Mouse (Mus musculus) spleen, adult 2 months (tissue): ENCODE data around the gene Slc25a34. TPM values are rescaled to one million over a fixed set of nuclear protein-coding genes. Genes with fewer than 3 reads are reported as not detected.

Experiments used
- DNase-seq, 2 experiments: peaks; one replicate each; pipeline versions ENCODE4 v3.0.0 to v3.0.0-alpha.2; 2012 to 2021; ENCODE audit warnings: low spot score in 2 of 2, low read depth in 1 of 2
- H3K27ac ChIP-seq: fragments of 200-500 bp; 2 replicates; pipeline ENCODE4 v1.5.1; 2012; ENCODE audit warnings: low read length, inconsistent platforms; ENCODE audit not compliant: insufficient read depth
- H3K27me3 ChIP-seq: fragments of 200-500 bp; 2 replicates; pipeline ENCODE4 v1.6.1; 2012; ENCODE audit warnings: mild to moderate bottlenecking, moderate library complexity, low read length, inconsistent platforms; ENCODE audit not compliant: control insufficient read depth, insufficient read depth
- H3K36me3 ChIP-seq: fragments of 200-500 bp; 2 replicates; pipeline ENCODE4 v1.6.1; 2012; ENCODE audit warnings: mild to moderate bottlenecking, low read length, inconsistent platforms; ENCODE audit not compliant: control insufficient read depth, insufficient read depth
- H3K4me1 ChIP-seq: fragments of 200-500 bp; 2 replicates; pipeline ENCODE4 v1.6.1; 2011; ENCODE audit warnings: inconsistent platforms; ENCODE audit not compliant: control insufficient read depth, insufficient read depth, insufficient read length
- H3K4me3 ChIP-seq: fragments of 200-500 bp; 2 replicates; pipeline ENCODE4 v1.5.1; 2011; ENCODE audit warnings: mild to moderate bottlenecking, inconsistent platforms; ENCODE audit not compliant: insufficient read depth, insufficient read length; ENCODE audit errors: extremely low read depth
- CTCF ChIP-seq: fragments of 200-500 bp; IDR thresholded peaks from 2 replicates; pipeline ENCODE4 v1.5.1; 2011; ENCODE audit warnings: mild to moderate bottlenecking, inconsistent platforms; ENCODE audit not compliant: insufficient read depth, insufficient read length, insufficient replicate concordance; ENCODE audit errors: extremely low read depth
- POLR2A ChIP-seq: fragments of 200-500 bp; IDR thresholded peaks from 2 replicates; pipeline ENCODE4 v1.6.1; 2011; ENCODE audit warnings: low read depth, low read length, inconsistent platforms
- WGBS: fragments of 180-500 bp; shearing (Covaris S2); methylation state at CpG from one replicate; pipeline ENCODE4 v1.1.7; 2018; 5-methylcytosine and 5-hydroxymethylcytosine counted together
- polyA plus RNA-seq: library from polyadenylated mRNA; depleted of rRNA; stranded (reverse); fragments of >200 nt; gene quantifications from 2 replicates; pipeline ENCODE4 v1.2.3, GENCODE M21; 2012

The Slc25a34 gene
- polyA plus RNA-seq, 1 experiment: 0.43 TPM

GRCm38 (mm10) chr4:141601148-141601862 is 22.3 kb downstream of the Slc25a34 start:
- Histone ChIP-seq H3K36me3 (no peaks in the 10 kb centered on the region), H3K4me3 (no peak overlapping the region), H3K27ac (no peak overlapping the region), H3K27me3 (peaks cover 18% of the 10 kb centered on the region), H3K4me1 (no peaks in the 10 kb centered on the region; the same call in 1 of the 2 replicates)
- no peak for TF ChIP-seq POLR2A
- no peak for TF ChIP-seq CTCF
- no peak for DNase-seq
- 73% methylated on average over 12 of the region's 12 CpGs for WGBS

GRCm38 (mm10) chr4:141600364-141600763 is 23.3 kb downstream of the Slc25a34 start:
- Histone ChIP-seq H3K27ac (no peak overlapping the region), H3K4me3 (no peak overlapping the region), H3K27me3 (peaks cover 18% of the 10 kb centered on the region), H3K36me3 (no peaks in the 10 kb centered on the region), H3K4me1 (no peaks in the 10 kb centered on the region; the same call in 1 of the 2 replicates)
- TF ChIP-seq CTCF (no peak), POLR2A (no peak)
- WGBS: 83% methylated on average over 6 of the region's 6 CpGs
- no peak for DNase-seq

- peak overlapping the region; percentile 32; the same call in 1 of the 2 replicates for H3K27ac ChIP-seq
- TF ChIP-seq POLR2A (no peak), CTCF (no peak)
- peak overlapping the region; percentile 24; the same call in 1 of the 2 replicates for H3K4me3 ChIP-seq
- no peaks in the 10 kb centered on the region; the same call in 1 of the 2 replicates for H3K4me1 ChIP-seq
- WGBS: 4% methylated on average over 48 of the region's 57 CpGs
- DNase-seq: no peak
- no peaks in the 10 kb centered on the region for H3K36me3 ChIP-seq
- H3K27me3 ChIP-seq: peaks cover 18% of the 10 kb centered on the region
These were observed 24.1 kb downstream of the Slc25a34 start for GRCm38 (mm10) chr4:141599251-141600141.

- 10% methylated on average over 9 of the region's 9 CpGs for WGBS
- Histone ChIP-seq H3K27me3 (peaks cover 18% of the 10 kb centered on the region), H3K4me3 (no peak overlapping the region), H3K4me1 (no peaks in the 10 kb centered on the region; the same call in 1 of the 2 replicates), H3K36me3 (no peaks in the 10 kb centered on the region), H3K27ac (peak overlapping the region; percentile 32; the same call in 1 of the 2 replicates)
- no peak for DNase-seq
- TF ChIP-seq CTCF: no peak
- TF ChIP-seq POLR2A: no peak
These were observed 24.7 kb downstream of the Slc25a34 start for GRCm38 (mm10) chr4:141598894-141599250.

GRCm38 (mm10) chr4:141598199-141598893 is 25.3 kb downstream of the Slc25a34 start:
- WGBS: 13% methylated on average over 19 of the region's 19 CpGs
- H3K27me3 ChIP-seq: peaks cover 18% of the 10 kb centered on the region
- H3K36me3 ChIP-seq: no peaks in the 10 kb centered on the region
- DNase-seq: no peak
- TF ChIP-seq CTCF: no peak
- TF ChIP-seq POLR2A: no peak
- no peak overlapping the region for H3K4me3 ChIP-seq
- H3K4me1 ChIP-seq: no peaks in the 10 kb centered on the region; the same call in 1 of the 2 replicates
- peak overlapping the region; percentile 32; the same call in 1 of the 2 replicates for H3K27ac ChIP-seq

- TF ChIP-seq POLR2A (no peak), CTCF (no peak)
- WGBS: 81% methylated on average over 8 of the region's 8 CpGs
- DNase-seq: no peak
- Histone ChIP-seq H3K27me3 (peaks cover 18% of the 10 kb centered on the region), H3K4me1 (no peaks in the 10 kb centered on the region; the same call in 1 of the 2 replicates), H3K27ac (no peak overlapping the region), H3K36me3 (no peaks in the 10 kb centered on the region), H3K4me3 (no peak overlapping the region)
These were observed 26.8 kb downstream of the Slc25a34 start for GRCm38 (mm10) chr4:141596700-141597328.
